Mouse (Mus musculus) heart, adult 2 months (tissue): ENCODE data around the gene Gm12248. TPM values are rescaled to one million over a fixed set of nuclear protein-coding genes. Genes with fewer than 3 reads are reported as not detected.
"Not testable (repeated sequence)": the region's sequence is repeated elsewhere in the genome, so short reads cannot be mapped to it uniquely, and the experiment has no call there.

Experiments
- DNase-seq, 2 experiments: peaks; one replicate each; pipeline ENCODE4 v3.0.0; 2021
- H3K27ac ChIP-seq: fragments of 200-600 bp; 2 replicates; pipeline ENCODE4 v1.8.1; 2022
- H3K27me3 ChIP-seq: fragments of 200-500 bp; 2 replicates; pipeline ENCODE4 v1.6.1; 2012; ENCODE audit warnings: mild to moderate bottlenecking, low read length, inconsistent platforms, mixed read lengths; ENCODE audit not compliant: control insufficient read depth, insufficient read depth
- H3K36me3 ChIP-seq: fragments of 200-500 bp; 2 replicates; pipeline ENCODE4 v1.6.1; 2012; ENCODE audit warnings: low read length, inconsistent platforms; ENCODE audit not compliant: control insufficient read depth, insufficient read depth
- H3K4me1 ChIP-seq: fragments of 200-500 bp; 2 replicates; pipeline ENCODE4 v1.6.1; 2011; ENCODE audit warnings: low read length; ENCODE audit not compliant: control insufficient read depth, insufficient read depth
- H3K4me3 ChIP-seq: fragments of 200-600 bp; 2 replicates; pipeline ENCODE4 v1.8.1; 2022
- H3K79me2 ChIP-seq: fragments of 200-500 bp; replicated peaks from 2 replicates; pipeline ENCODE4 v1.6.1; 2012; ENCODE audit warnings: mild to moderate bottlenecking, inconsistent platforms, low read length, moderate library complexity, mixed read lengths; ENCODE audit not compliant: control insufficient read depth, insufficient read depth
- H3K9ac ChIP-seq: fragments of 200-500 bp; 2 replicates; pipeline ENCODE4 v1.6.1; 2012; ENCODE audit warnings: low read depth, mild to moderate bottlenecking, control low read depth, inconsistent platforms, low read length, mixed read lengths
- CTCF ChIP-seq: fragments of 200-600 bp; IDR thresholded peaks from 2 replicates; pipeline ENCODE4 v1.8.1; 2022; ENCODE audit warnings: antibody characterized with exemption, mild to moderate bottlenecking, moderate library complexity
- EP300 ChIP-seq: fragments of 200-500 bp; IDR thresholded peaks from 2 replicates; pipeline ENCODE4 v1.6.1; 2011; ENCODE audit warnings: low read depth, low read length, control low read depth; ENCODE audit not compliant: insufficient read depth
- POLR2A ChIP-seq: fragments of 200-500 bp; IDR thresholded peaks from 2 replicates; pipeline ENCODE4 v1.6.1; 2011; ENCODE audit warnings: mild to moderate bottlenecking, low read depth, low read length, control low read depth; ENCODE audit not compliant: insufficient read depth
- WGBS: fragments of 180-500 bp; shearing (Covaris S2); methylation state at CpG from one replicate; pipeline ENCODE4 v1.1.7; 2018; 5-methylcytosine and 5-hydroxymethylcytosine counted together
- intact Hi-C: fragments of 180-260 bp; cut with DNase I; formaldehyde crosslinking; loops from one replicate; pipeline ENCODE4 v1.15.1; 2025
- polyA plus RNA-seq: library from polyadenylated mRNA; depleted of rRNA; stranded (reverse); fragments of >200 nt; gene quantifications from 2 replicates; pipeline ENCODE4 v1.2.3, GENCODE M21; 2012
- total RNA-seq, 2 experiments: library from RNA; stranded (reverse); gene quantifications; 2 replicates each; pipeline ENCODE4 v1.2.3; 2021

The Gm12248 gene
- total and polyA plus RNA-seq, 3 experiments, result not detected

DNA sequence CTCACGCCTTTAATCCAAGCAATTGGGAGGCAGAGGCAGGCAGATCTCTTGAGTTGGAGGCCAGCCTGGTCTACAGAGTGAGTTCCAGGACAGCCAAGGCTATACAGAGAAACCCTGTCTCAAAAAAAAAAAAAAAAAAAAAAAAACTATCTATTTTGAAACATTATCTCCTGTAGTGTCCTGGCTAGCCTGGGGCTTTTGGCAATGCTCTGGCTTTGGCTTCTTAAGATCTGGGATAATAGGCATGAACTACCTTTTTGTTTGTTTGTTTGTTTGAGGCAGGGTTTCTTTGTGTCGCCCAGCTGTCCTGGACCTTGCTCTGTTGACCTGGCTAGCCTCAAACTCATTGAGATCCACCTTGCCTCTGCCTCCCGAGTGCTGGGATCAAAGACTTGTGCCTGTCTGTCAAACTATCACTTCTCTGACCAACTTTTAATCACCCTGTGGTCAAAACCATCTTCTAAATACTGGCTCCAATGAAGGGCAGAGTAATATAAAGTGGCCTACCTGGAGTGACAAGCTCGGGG lies 8.3 kb upstream of the Gm12248 start:
- WGBS, result 90% methylated on average over 4 of the region's 4 CpGs

DNA sequence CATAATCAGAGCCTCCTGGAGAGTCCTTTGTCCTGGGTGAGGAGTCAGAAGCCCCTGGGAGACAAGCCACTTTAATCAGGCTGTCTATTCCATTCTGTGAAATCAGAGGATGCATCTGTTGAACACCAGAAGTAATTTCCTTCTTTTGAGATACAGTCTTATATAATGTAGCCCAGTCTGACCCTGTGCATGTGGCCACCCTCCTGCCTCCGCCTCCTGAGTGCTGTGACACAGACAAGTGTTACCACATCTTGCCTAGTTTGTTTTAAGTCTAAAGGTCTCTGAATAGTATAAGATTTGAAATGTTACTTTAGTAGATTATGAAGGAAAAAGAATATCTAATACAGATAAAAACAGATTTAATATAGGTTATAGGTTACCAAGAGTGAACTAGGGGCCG lies 7.1 kb upstream of the Gm12248 start:
- DNase-seq, result no peak
- Histone ChIP-seq H3K27me3 (no peaks in the 10 kb centered on the region), H3K36me3 (no peaks in the 10 kb centered on the region), H3K27ac (no peak overlapping the region), H3K9ac (no peak overlapping the region), H3K79me2 (no peaks in the 10 kb centered on the region), H3K4me1 (peaks cover 6% of the 10 kb centered on the region), H3K4me3 (no peak overlapping the region)
- intact Hi-C loops, result loop anchor here (5.0 to 10.0 kb wide), 3 partner anchors 138 to 298 kb away; partner anchors contain the start of genes Sap30l and Zfp692
- WGBS, result 88% methylated on average over 2 of the region's 2 CpGs
- no peak for TF ChIP-seq CTCF
- no peak for TF ChIP-seq POLR2A
- no peak for TF ChIP-seq EP300

More for the DNA sequence above, 8.3 kb upstream of the Gm12248 start:
- TF ChIP-seq CTCF (no peak), POLR2A (no peak), EP300 (no peak)
- no peak for DNase-seq
- H3K79me2 ChIP-seq, result no peaks in the 10 kb centered on the region
- H3K36me3 ChIP-seq, result no peaks in the 10 kb centered on the region
- peaks cover 9% of the 10 kb centered on the region for H3K4me1 ChIP-seq
- intact Hi-C loops, result loop anchor here (5.0 to 10.0 kb wide), 3 partner anchors 139 to 299 kb away; partner anchors contain the start of genes Sap30l and Zfp692
- H3K4me3 ChIP-seq, result no peak overlapping the region
- no peak overlapping the region for H3K9ac ChIP-seq
- no peaks in the 10 kb centered on the region for H3K27me3 ChIP-seq
- no peak overlapping the region for H3K27ac ChIP-seq

DNA sequence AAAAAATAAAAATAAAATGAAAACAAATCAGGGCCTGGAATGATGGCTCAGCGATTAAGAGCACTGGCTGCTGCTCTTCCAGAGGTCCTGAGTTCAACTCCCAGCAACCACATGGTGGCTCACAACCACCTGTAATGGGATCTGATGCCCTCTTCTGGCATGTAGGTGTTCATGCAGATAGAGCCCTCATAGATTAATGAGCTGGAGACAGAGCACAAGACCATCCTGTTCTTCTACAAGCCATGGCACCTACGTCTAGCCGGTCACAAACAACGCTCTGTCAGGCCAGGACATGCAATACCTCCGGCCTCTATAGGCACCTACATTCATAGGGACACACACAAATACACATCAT lies 5.4 kb upstream of the Gm12248 start:
- intact Hi-C loops, result loop anchor here (5.0 kb wide), 1 partner anchor 146 kb away; no protein-coding TSS in a partner anchor
- not testable (repeated sequence) for H3K36me3 ChIP-seq, H3K4me1 ChIP-seq, H3K27me3 ChIP-seq, H3K9ac ChIP-seq, H3K27ac ChIP-seq, H3K79me2 ChIP-seq, DNase-seq
- 74% methylated on average over 5 of the region's 5 CpGs for WGBS
- peak; percentile 60 for TF ChIP-seq CTCF
- peak overlapping the region; percentile 60; the same call in 1 of the 2 replicates for H3K4me3 ChIP-seq

DNA sequence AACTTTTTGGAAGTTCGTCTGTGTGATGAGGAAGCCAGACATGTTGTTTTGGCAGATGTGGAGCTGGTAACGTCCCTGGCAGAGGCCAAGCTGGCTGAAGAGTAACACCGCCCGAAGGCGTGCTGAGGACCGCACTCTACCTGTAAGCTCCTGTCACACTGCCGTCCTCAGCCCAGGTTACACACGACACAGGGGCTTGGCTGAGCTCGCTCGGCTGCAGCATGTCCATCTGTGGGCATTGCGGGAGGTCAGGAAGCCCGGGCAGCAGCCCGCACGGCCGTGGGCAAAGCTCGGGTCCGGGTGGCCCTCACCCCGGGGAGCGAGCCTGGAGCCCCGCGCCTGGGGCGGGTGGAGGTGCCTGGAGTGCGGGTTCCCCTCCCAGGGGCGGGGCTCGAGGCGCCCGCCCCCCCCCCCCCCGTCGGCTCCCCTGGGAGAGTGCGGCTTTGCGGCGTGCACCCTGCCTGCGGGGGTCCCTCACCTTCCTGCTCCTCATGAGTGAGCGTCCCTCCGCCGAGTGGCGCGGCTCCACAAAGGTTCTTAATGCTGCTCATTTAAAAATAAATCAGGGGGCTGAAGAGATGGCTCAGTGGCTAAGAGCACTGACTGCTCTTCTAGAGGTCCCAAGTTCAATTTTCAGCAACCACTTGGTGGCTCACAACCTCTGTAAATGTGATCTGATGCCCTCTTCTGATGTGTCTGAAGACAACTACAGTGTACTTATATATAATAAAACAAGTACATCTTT lies 4.9 kb upstream of the Gm12248 start:
- peak overlapping the region; percentile 60 for H3K4me3 ChIP-seq
- no peaks in the 10 kb centered on the region for H3K79me2 ChIP-seq
- no peaks in the 10 kb centered on the region for H3K27me3 ChIP-seq
- H3K36me3 ChIP-seq, result no peaks in the 10 kb centered on the region
- peak overlapping the region; percentile 68 for H3K9ac ChIP-seq
- TF ChIP-seq POLR2A, result no peak
- TF ChIP-seq EP300, result no peak
- DNase-seq, result peak; percentile 29 to 48
- H3K4me1 ChIP-seq, result peaks cover 1% of the 10 kb centered on the region
- 1% methylated on average over 33 of the region's 38 CpGs for WGBS
- H3K27ac ChIP-seq, result no peak overlapping the region; the same call in 1 of the 2 replicates
- intact Hi-C loops, result loop anchor here (5.0 kb wide), 1 partner anchor 145 kb away; no protein-coding TSS in a partner anchor

DNA sequence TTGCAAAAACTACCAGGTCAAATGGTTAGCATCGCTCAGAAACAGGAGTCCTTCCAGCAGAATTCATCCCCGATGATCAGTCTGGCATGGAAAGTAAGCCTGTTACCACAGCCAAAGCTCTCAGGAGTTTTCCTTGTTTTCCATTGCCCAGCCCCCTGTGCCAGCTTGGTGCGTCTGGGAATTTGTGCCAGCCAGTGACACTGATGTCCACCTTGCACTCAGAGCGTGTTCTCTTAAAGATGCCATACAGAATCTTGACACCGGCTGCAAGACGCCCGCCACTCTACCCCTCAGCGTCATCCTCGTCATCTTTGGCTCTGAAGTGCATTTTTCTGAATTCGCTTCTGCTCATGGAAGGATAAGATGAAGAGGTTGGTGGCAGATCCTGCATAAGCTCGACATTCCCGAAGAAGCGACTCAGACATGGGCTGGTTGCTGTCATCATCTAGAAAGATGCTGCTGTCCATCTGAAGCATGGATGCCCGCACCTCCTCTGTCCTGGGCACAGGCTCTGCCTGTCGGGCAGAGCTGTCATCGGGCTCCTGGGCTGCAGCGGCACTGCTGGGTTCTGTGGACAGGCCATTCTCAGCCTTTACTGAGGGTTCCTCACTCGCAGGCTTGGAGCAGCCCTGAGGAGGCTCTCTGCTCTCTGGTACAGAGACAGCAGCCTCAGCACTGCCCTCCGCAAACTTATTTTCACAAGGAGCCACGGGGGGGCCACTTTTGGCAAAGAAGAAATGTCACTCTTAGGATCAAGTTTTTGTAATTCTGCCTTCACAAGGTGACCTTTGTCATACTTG lies 4.1 kb upstream of the Gm12248 start:
- intact Hi-C loops, result loop anchor here (5.0 kb wide), 1 partner anchor 145 kb away; no protein-coding TSS in a partner anchor
- H3K4me3 ChIP-seq, result peak overlapping the region; percentile 60
- H3K4me1 ChIP-seq, result peaks cover 3% of the 10 kb centered on the region
- no peak overlapping the region for H3K27ac ChIP-seq
- no peaks in the 10 kb centered on the region for H3K27me3 ChIP-seq
- TF ChIP-seq POLR2A (no peak), EP300 (no peak), CTCF (no peak)
- peak; percentile 24 to 44 for DNase-seq
- H3K79me2 ChIP-seq, result no peaks in the 10 kb centered on the region
- no peaks in the 10 kb centered on the region for H3K36me3 ChIP-seq
- H3K9ac ChIP-seq, result no peak overlapping the region; the same call in 1 of the 2 replicates
- WGBS, result 46% methylated on average over 20 of the region's 20 CpGs
